Mouse (Mus musculus) intestine, embryonic 15.5 days (tissue): ENCODE measurements around the gene Atp1a1. TPM values are rescaled to one million over a fixed set of nuclear protein-coding genes. Genes with fewer than 3 reads are reported as not detected.
A peak's percentile ranks its signal among the peaks of the same experiment; 100 is the strongest.

Experiments
- ATAC-seq: fragments of 200-750 bp; cut with Nextera tagmentation; 2 replicates; pipeline ENCODE4 v1.8.0; 2017; ENCODE audit warnings: moderate TSS enrichment, moderate library complexity
- H3K27ac ChIP-seq: fragments of 300-500 bp; sonication (generic); 2 replicates; pipeline ENCODE4 v1.5.1; 2015; ENCODE audit warnings: mild to moderate bottlenecking, inconsistent platforms
- H3K27me3 ChIP-seq: fragments of 300-500 bp; sonication (generic); replicated peaks from 2 replicates; pipeline ENCODE4 v1.6.1; 2015; ENCODE audit warnings: inconsistent platforms
- H3K36me3 ChIP-seq: fragments of 300-500 bp; sonication (generic); 2 replicates; pipeline ENCODE4 v1.6.1; 2015; ENCODE audit warnings: inconsistent platforms
- H3K4me1 ChIP-seq: fragments of 300-500 bp; sonication (generic); replicated peaks from 2 replicates; pipeline ENCODE4 v1.6.1; 2015; ENCODE audit warnings: inconsistent platforms
- H3K4me2 ChIP-seq: fragments of 300-500 bp; sonication (generic); replicated peaks from 2 replicates; pipeline ENCODE4 v1.6.1; 2015; ENCODE audit warnings: mild to moderate bottlenecking, inconsistent platforms
- H3K4me3 ChIP-seq: fragments of 300-500 bp; sonication (generic); replicated peaks from 2 replicates; pipeline ENCODE4 v1.5.1; 2015; ENCODE audit warnings: inconsistent platforms
- H3K9ac ChIP-seq: fragments of 300-500 bp; sonication (generic); 2 replicates; pipeline ENCODE4 v1.6.1; 2015; ENCODE audit warnings: inconsistent platforms
- H3K9me3 ChIP-seq: fragments of 300-500 bp; sonication (generic); 2 replicates; pipeline ENCODE4 v1.6.1; 2016; ENCODE audit warnings: inconsistent platforms
- WGBS: fragments of 180-500 bp; shearing (Covaris S2); methylation state at CpG from one replicate; pipeline ENCODE4 v1.1.7; 2015; 5-methylcytosine and 5-hydroxymethylcytosine counted together
- polyA plus RNA-seq: library from polyadenylated mRNA; unstranded; fragments of >200 nt; fragmentation: Nextera tagmentation; extraction: Ambion mirVana; gene quantifications from 2 replicates; pipeline ENCODE4 v1.2.1, GENCODE M21; 2015

Atp1a1 gene
- polyA plus RNA-seq, 1 experiment from 2014 or later: 247 TPM

DNA sequence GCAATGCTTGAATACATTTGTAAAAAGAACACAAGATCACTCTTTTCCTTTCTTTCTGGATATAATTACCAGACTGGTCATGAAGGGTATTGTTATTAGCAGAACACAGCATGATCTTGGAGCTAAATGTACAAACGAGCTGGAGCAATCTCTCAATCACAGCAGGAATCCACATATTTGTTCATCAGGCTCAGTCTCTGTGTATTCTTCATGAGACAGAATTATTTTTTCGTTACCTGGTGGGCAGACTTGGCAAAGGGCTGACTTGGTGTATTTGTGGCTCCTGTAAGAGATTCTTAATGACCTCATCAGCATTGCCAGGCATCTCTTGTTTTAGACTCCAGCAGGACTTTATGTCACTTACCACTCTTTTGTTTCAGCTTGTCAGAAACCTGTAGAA is 31.6 kb upstream of the Atp1a1 start:
- H3K4me1 ChIP-seq: no peaks in the 10 kb centered on the region
- H3K27ac ChIP-seq: no peak overlapping the region
- no peak overlapping the region for H3K9ac ChIP-seq
- H3K27me3 ChIP-seq: no peaks in the 10 kb centered on the region
- no peaks in the 10 kb centered on the region for H3K36me3 ChIP-seq
- H3K4me3 ChIP-seq: no peak overlapping the region
- H3K4me2 ChIP-seq: no peak overlapping the region
- ATAC-seq: no peak
- WGBS: 74% methylated on average over 2 of the region's 2 CpGs
- no peaks in the 10 kb centered on the region for H3K9me3 ChIP-seq

DNA sequence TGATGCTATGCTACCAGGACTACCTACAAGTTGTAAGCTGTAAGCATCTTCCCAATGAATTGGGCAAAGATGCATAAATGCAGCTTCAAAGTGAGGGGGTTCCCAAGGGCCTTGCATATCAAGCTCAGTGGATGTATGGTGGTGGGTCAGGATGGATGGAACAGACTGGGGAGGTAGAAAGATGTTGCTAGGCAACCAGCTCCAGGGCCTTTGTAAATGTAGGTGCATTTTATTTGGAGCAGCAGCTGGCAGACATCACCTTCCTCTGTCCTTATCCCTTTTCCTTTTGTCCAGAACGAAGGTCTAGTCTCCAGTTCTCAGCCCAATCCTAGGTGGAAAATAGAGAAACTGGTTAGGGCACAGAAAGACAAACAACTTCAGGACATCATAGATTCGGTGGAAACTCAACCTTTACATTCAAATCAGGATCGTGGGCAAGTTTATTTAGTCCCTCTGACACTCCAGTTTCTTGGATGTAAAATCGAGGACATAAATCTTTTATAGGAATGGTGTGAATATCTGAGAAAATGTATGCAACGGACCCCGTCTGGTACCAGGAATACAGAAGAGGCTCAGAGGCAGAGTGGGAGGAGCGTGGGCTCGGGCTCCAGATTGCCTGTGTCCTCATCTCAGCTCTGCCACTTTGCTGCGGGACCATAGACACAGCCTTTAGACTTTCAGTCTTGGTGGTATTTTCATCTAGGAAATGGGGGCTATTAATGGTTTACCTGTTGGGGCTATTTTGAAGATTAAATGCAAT is 29.8 kb upstream of the Atp1a1 start:
- no peaks in the 10 kb centered on the region for H3K9me3 ChIP-seq
- H3K4me3 ChIP-seq: no peak overlapping the region
- ATAC-seq: no peak
- no peaks in the 10 kb centered on the region for H3K36me3 ChIP-seq
- WGBS: 79% methylated on average over 9 of the region's 9 CpGs
- no peaks in the 10 kb centered on the region for H3K27me3 ChIP-seq
- no peak overlapping the region for H3K9ac ChIP-seq
- H3K27ac ChIP-seq: no peak overlapping the region
- H3K4me1 ChIP-seq: no peaks in the 10 kb centered on the region
- H3K4me2 ChIP-seq: no peak overlapping the region

DNA sequence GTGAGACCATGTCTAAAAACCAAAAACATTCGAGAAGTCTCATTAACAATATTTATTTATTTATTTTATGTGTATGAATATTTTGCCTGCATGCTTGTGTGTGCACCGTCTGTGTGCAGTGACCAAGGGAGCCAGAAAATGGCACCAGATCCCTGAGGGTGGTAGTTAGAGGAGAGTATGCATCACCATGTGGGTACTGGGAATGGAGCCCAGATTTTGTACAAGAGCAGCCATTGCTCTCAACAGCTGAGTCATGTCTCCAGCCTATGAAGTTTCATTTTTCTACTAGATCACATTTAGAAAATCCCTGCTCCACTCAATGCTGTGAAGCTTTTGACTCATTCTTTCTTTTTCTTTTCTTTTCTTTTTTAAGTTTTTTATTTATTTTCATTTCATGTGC is 23.8 kb upstream of the Atp1a1 start:
- Histone ChIP-seq H3K4me3 (no peak overlapping the region), H3K4me1 (no peaks in the 10 kb centered on the region), H3K36me3 (no peaks in the 10 kb centered on the region), H3K4me2 (no peak overlapping the region), H3K27ac (no peak overlapping the region), H3K9ac (no peak overlapping the region), H3K27me3 (no peaks in the 10 kb centered on the region), H3K9me3 (no peaks in the 10 kb centered on the region)
- WGBS: 85% methylated on average over 2 of the region's 2 CpGs
- ATAC-seq: no peak

DNA sequence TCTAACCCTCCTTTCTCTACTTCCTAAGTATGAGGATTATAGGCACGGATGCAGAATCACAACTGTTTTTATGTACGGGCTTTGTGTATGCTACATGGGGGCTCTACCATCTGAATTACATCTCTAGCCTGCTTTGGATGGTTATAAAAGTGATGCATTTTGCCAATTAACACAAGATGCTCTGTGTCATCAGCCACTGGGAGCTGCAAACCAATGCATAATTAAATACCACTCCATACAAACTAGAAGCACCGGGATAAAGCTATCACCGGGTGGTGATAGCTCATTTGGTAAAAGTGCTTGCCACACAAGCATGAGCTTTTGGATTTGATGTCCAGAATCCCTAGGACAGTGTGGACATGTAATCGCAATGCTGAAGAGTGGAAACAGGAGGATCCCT is 19.8 kb upstream of the Atp1a1 start:
- H3K4me3 ChIP-seq: no peak overlapping the region
- 93% methylated on average over 5 of the region's 5 CpGs for WGBS
- H3K9me3 ChIP-seq: no peaks in the 10 kb centered on the region
- no peaks in the 10 kb centered on the region for H3K36me3 ChIP-seq
- no peak overlapping the region for H3K9ac ChIP-seq
- no peaks in the 10 kb centered on the region for H3K4me1 ChIP-seq
- no peak overlapping the region for H3K4me2 ChIP-seq
- ATAC-seq: no peak
- H3K27me3 ChIP-seq: no peaks in the 10 kb centered on the region
- H3K27ac ChIP-seq: no peak overlapping the region

DNA sequence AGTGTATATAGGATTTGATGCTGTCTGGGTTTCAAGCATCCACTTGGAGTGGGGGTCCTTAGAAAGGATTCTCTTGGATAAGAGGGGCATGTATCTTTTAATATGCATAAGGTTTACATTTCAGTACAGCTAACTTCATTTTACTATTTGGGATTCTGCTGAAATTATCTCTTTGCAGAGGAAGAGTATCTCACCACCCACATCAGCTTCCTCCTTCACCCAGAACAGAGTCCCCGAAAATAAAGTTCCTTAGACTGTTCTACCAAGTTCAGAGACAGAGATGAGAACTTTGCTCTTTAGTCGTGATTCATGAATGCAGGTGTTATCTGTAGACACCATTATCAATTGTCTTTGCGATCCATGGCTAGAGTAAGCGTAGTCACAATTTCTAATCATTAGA is 14.5 kb upstream of the Atp1a1 start:
- Histone ChIP-seq H3K9me3 (no peaks in the 10 kb centered on the region), H3K27ac (no peak overlapping the region), H3K36me3 (no peaks in the 10 kb centered on the region), H3K4me3 (no peak overlapping the region), H3K9ac (no peak overlapping the region), H3K4me1 (no peaks in the 10 kb centered on the region), H3K27me3 (no peaks in the 10 kb centered on the region), H3K4me2 (no peak overlapping the region)
- WGBS: 77% methylated on average over 4 of the region's 4 CpGs
- no peak for ATAC-seq

DNA sequence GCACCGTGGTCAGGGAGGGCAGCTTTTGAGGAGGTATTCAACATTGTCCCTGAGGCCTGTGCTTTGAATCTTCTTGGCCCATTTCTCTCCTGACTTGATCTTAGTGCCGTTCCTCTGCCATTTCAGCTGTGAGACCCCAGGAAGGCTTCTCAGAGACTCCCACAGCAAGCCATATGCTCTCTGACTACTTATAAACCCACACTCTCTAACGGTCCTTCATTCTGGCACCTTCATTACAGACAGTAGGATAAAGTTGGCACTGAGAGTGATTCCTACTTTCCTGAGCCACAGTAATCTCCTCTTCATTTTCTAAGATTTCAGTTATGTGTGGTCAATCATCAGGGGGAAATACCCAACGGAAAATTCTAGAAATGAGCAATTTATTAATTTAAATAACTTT is 14.0 kb upstream of the Atp1a1 start:
- Histone ChIP-seq H3K27ac (no peak overlapping the region), H3K9me3 (no peaks in the 10 kb centered on the region), H3K9ac (no peak overlapping the region), H3K4me3 (no peak overlapping the region), H3K27me3 (no peaks in the 10 kb centered on the region), H3K4me2 (no peak overlapping the region), H3K36me3 (no peaks in the 10 kb centered on the region), H3K4me1 (no peaks in the 10 kb centered on the region)
- WGBS: 85% methylated on average over 4 of the region's 4 CpGs
- no peak for ATAC-seq

DNA sequence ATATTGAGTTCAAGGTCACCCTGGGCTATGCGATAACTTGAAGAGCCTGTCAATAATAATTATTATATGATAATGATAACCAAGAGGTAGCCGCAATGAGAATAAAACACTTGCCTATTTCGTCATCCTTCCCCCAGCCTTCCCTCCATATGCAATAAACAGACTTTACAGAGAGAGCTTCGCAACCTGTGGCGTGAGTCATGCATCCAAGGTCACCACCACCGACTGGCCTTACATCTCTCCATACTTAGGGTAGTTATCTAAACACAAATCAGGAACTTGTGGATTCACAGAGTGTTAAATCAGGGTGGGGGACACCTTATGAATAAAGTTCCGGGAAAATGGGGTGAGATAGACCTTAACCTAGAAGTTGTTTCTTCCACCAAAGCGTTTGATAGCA is 13.0 kb upstream of the Atp1a1 start:
- H3K36me3 ChIP-seq: no peaks in the 10 kb centered on the region
- H3K4me3 ChIP-seq: no peak overlapping the region
- H3K27ac ChIP-seq: no peak overlapping the region
- H3K9ac ChIP-seq: no peak overlapping the region
- no peaks in the 10 kb centered on the region for H3K27me3 ChIP-seq
- H3K4me1 ChIP-seq: no peaks in the 10 kb centered on the region; the same call in 1 of the 2 replicates
- peak; percentile 68 for ATAC-seq
- no peaks in the 10 kb centered on the region for H3K9me3 ChIP-seq
- H3K4me2 ChIP-seq: no peak overlapping the region
- 68% methylated on average over 8 of the region's 8 CpGs for WGBS

DNA sequence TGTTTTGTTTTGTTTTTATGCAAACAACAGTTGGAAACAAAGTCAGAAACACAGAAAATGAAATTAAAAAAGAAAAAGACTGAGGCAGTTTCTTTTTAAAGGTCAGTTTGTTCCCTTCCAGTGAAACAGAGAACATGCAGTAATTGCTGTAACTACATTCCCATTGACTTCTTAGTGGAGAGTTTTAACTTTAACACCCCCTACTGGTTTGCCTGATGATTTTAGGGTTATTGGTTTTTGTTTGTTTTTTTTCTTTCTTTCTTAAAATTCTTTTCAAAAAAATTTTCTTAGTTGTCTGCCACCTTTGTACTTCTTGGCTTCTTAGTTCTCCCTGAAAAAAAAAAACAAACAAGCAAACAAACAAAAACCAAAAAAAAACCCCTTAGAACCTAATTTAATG is 12.5 kb upstream of the Atp1a1 start:
- H3K9ac ChIP-seq: no peak overlapping the region
- no peaks in the 10 kb centered on the region for H3K27me3 ChIP-seq
- no peaks in the 10 kb centered on the region for H3K9me3 ChIP-seq
- peaks cover 4% of the 10 kb centered on the region; the same call in 1 of the 2 replicates for H3K4me1 ChIP-seq
- H3K4me3 ChIP-seq: no peak overlapping the region
- no peak for ATAC-seq
- no peak overlapping the region for H3K4me2 ChIP-seq
- H3K27ac ChIP-seq: no peak overlapping the region
- no peaks in the 10 kb centered on the region for H3K36me3 ChIP-seq

DNA sequence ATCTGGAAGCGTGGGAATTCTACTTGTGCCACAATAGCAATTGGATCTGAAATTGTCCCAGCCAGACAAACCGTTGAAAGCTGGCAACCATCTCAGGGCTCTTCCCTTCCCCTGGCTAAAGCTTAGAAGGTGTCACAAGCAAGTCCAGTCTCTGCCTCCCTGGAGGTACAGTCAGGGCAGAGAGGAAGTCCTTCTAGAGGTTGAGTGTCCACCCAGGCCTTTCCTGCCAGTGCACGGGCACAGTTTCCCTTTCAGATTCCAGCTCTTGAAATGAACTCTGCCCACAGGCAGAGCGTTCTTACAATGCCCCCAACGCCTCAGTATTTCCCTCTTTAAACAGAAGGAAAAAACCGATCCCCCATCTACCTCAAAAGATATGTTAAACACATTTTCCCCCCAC is 11.4 kb upstream of the Atp1a1 start:
- no peaks in the 10 kb centered on the region for H3K27me3 ChIP-seq
- H3K4me3 ChIP-seq: no peak overlapping the region
- no peak for ATAC-seq
- no peaks in the 10 kb centered on the region for H3K9me3 ChIP-seq
- H3K9ac ChIP-seq: no peak overlapping the region
- no peaks in the 10 kb centered on the region for H3K36me3 ChIP-seq
- H3K4me2 ChIP-seq: no peak overlapping the region
- no peak overlapping the region for H3K27ac ChIP-seq
- H3K4me1 ChIP-seq: peaks cover 4% of the 10 kb centered on the region; the same call in 1 of the 2 replicates
- WGBS: 85% methylated on average over 6 of the region's 6 CpGs

DNA sequence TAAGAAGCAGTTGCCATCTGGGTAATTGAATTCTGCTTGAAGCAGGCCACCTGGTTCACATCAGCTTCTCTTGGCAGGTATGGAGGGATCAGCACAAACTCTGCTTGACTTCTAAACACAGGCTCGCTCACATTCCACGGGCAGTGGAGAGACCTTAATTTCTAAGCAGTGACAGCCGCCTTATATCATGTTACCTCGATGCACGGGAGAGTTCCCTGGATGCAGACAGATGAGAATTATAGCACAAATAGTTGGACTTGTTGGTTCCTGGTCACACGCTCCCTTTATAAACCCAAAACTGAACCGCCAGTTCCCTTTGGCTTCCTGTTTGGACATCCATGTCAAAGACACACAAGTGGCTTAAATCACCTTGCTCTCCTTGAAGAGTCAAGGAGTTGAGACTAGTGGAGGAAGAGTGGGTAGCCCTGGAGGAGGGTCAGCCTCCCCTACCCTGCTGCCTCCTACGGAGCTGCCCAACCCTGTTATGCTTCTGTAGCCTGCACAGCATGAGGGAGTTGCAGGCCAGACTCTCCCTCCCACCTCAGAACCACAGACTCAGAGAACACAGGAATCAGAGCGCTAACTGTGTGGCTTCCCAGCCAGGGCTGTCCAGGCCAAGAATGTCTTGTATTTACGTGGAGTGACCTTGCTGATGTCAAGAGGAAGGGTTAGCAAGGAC is 7.5 kb upstream of the Atp1a1 start:
- Histone ChIP-seq H3K4me2 (no peak overlapping the region), H3K9ac (no peak overlapping the region), H3K9me3 (no peaks in the 10 kb centered on the region), H3K4me1 (peaks cover 4% of the 10 kb centered on the region; the same call in 1 of the 2 replicates), H3K27ac (0 out of 2 replicates have a peak overlapping the region, but pooled peaks have one; percentile 37), H3K27me3 (no peaks in the 10 kb centered on the region), H3K4me3 (no peak overlapping the region), H3K36me3 (no peaks in the 10 kb centered on the region)
- ATAC-seq: peak; percentile 78
- 37% methylated on average over 10 of the region's 10 CpGs for WGBS

DNA sequence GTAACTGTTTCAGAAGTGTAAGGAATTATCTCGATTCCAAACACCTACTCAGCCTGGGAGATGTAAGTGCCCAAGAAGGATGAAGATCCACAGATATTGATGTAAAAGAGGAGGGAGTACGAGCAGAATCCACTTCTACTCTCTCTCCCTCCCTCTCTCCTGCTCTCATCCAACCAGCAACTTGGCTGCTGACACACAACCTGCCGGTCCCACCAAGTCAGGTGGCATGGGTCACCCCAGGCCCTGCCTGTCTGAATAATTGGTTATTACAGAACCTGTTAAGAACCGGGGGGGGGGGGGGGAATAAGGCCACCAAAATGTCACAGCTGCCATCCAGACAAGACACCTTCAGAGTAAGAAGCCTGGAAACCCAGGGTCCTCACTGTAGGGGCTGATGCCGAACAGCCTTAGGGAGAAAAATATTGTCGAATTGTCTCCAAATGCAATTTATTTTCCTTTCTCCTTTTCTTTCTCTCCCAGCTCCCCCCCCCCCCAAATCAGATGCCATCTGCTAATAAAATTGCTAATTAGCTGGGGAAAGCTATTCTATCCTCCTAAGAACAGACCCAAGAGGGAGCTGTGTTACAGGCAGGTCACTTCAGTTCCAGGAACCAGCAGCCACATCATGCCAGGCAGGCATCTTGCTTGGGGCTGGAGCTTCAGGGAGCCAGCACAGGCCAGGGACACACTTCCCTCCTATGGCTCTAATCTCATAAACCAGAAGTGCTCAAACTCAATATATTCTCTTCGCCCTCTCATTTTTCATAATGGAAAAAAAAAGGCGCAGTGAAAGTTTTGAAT is 6.7 kb upstream of the Atp1a1 start:
- Histone ChIP-seq H3K9ac (no peak overlapping the region), H3K4me2 (no peak overlapping the region), H3K4me3 (no peak overlapping the region), H3K4me1 (peaks cover 4% of the 10 kb centered on the region; the same call in 1 of the 2 replicates), H3K36me3 (no peaks in the 10 kb centered on the region), H3K9me3 (no peaks in the 10 kb centered on the region), H3K27me3 (no peaks in the 10 kb centered on the region), H3K27ac (0 out of 2 replicates have a peak overlapping the region, but pooled peaks have one; percentile 11)
- 56% methylated on average over 8 of the region's 8 CpGs for WGBS
- peak; percentile 50 for ATAC-seq

DNA sequence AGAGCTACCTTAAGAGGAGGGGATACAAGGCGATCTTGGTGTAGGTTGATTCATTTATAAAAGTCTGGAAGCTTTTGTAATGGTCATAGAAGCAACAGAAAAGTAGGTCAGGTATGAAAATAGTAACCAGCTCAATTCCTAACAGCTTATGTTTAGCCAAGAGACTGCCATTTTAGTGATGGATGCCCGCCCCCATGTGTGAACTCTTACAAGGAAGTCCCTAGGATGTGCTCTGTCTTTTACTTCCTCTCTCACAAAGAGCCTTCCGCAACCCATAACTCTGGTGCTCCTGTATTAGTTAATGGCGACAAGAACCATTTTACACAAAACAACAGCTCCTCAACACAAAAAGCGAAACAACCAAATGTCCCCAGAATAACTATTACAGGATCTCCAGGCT is 4.8 kb upstream of the Atp1a1 start:
- no peak overlapping the region for H3K4me3 ChIP-seq
- H3K4me1 ChIP-seq: peaks cover 6% of the 10 kb centered on the region; the same call in 1 of the 2 replicates
- H3K36me3 ChIP-seq: no peaks in the 10 kb centered on the region
- H3K9ac ChIP-seq: no peak overlapping the region
- no peaks in the 10 kb centered on the region for H3K9me3 ChIP-seq
- ATAC-seq: no peak
- WGBS: 86% methylated on average over 5 of the region's 5 CpGs
- no peak overlapping the region for H3K27ac ChIP-seq
- H3K27me3 ChIP-seq: no peaks in the 10 kb centered on the region
- H3K4me2 ChIP-seq: no peak overlapping the region
